In the genomic region with DNA sequence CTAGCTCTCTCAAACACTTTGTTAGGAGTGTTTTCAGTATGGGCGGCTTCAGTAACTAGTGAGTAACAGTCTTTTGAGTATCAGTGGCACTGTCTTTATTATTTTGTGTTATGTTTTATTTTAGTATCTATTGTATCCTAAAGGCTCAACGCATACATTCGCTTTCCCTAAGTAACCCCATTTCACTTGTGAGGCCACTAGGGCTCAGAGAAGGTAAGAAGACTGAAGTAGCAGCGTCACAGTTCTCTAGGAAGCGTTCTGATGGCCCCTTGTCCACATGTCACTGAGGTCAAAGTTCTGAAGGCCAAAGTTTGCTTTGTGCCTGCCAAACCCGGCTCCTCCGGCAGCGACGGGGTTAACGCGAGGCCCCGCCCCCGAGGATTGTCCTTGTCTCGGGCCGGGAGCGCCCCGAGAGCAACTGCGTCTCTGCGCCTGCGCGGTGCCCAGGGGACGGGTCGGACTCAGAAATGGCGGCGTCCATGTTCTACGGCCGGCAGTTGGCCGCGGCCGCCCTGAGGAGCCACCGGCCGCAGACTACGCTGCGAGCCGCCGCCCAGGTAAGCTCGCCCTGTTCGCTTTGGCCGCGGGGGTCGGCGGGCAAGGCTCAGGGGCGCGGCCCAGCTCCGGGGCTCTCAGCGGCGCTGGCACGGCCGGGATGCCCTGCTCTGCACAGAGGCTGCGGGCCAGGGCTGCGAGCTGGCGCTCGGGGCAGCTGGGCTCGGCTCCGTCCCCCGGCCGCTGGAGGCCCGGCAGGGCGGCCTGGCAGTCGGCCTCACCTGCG, we compare ENCODE assay signal across 8 mouse cellular contexts. TPM values are rescaled to one million over a fixed set of nuclear protein-coding genes. Genes with fewer than 3 reads are reported as not detected.
DNase-seq lines count a peak whose midpoint lies in the region; ATAC-seq and TF ChIP-seq lines count a peak whose summit lies in the region.

No protein-coding gene starts in this region.

- 0 out of 2 replicates have a peak, but pooled peaks have one; percentile 18 for TF ChIP-seq CTCF in heart, adult 2 months (IDR thresholded peaks at IDR 0.05)

- WGBS in embryonic facial prominence, embryonic 14.5 days = 6% methylated on average over 36 of the region's 61 CpGs
- WGBS in heart, adult 2 months = 3% methylated on average over 61 of the region's 61 CpGs
- 4% methylated on average over 61 of the region's 61 CpGs for WGBS in limb, embryonic 13.5 days
- WGBS in midbrain, embryonic 16.5 days = 5% methylated on average over 47 of the region's 61 CpGs

- peak overlapping the region; percentile 98 for H3K4me3 ChIP-seq in embryonic facial prominence, embryonic 14.5 days (ENCODE audit: low read depth, low read length)
- H3K4me3 ChIP-seq in heart, adult 2 months = peak overlapping the region; percentile 64
- peak overlapping the region; percentile 100 for H3K4me3 ChIP-seq in limb, embryonic 13.5 days
- H3K4me3 ChIP-seq in midbrain, embryonic 16.5 days (ENCODE audit: low read depth, low read length) = peak overlapping the region; percentile 72

- H3K4me1 ChIP-seq in embryonic facial prominence, embryonic 14.5 days (ENCODE audit: control insufficient read depth, insufficient read depth, low read length) = peaks cover 5% of the 10 kb centered on the region; the same call in 1 of the 2 replicates
- H3K4me1 ChIP-seq in heart, adult 2 months (ENCODE audit: control insufficient read depth, insufficient read depth, low read length) = peaks cover 5% of the 10 kb centered on the region
- peaks cover 13% of the 10 kb centered on the region for H3K4me1 ChIP-seq in limb, embryonic 13.5 days
- peaks cover 11% of the 10 kb centered on the region for H3K4me1 ChIP-seq in midbrain, embryonic 16.5 days (ENCODE audit: control insufficient read depth, insufficient read depth, low read length)

- H3K36me3 ChIP-seq in embryonic facial prominence, embryonic 14.5 days (ENCODE audit: control insufficient read depth, insufficient read depth, low read length) = peaks cover 9% of the 10 kb centered on the region; the same call in 1 of the 2 replicates
- peaks cover 13% of the 10 kb centered on the region for H3K36me3 ChIP-seq in heart, adult 2 months (ENCODE audit: control insufficient read depth, insufficient read depth, low read length)
- H3K36me3 ChIP-seq in limb, embryonic 13.5 days = peaks cover 14% of the 10 kb centered on the region
- H3K36me3 ChIP-seq in midbrain, embryonic 16.5 days (ENCODE audit: control insufficient read depth, insufficient read depth, low read length) = 0 out of 2 replicates have a peak, but pooled peaks cover 2% of the 10 kb centered on the region

- H3K27ac ChIP-seq in embryonic facial prominence, embryonic 14.5 days (replicated peaks; ENCODE audit: low read depth, low read length) = peak overlapping the region; percentile 65
- peak overlapping the region; percentile 88 for H3K27ac ChIP-seq in heart, adult 2 months
- H3K27ac ChIP-seq in limb, embryonic 13.5 days = peak overlapping the region; percentile 67
- H3K27ac ChIP-seq in midbrain, embryonic 16.5 days (ENCODE audit: low read length) = peak overlapping the region; percentile 80

- no peaks in the 10 kb centered on the region for H3K9me3 ChIP-seq in embryonic facial prominence, embryonic 14.5 days (ENCODE audit: control insufficient read depth, low read length)
- no peaks in the 10 kb centered on the region for H3K9me3 ChIP-seq in limb, embryonic 13.5 days
- H3K9me3 ChIP-seq in midbrain, embryonic 16.5 days (replicated peaks; ENCODE audit: control insufficient read depth, low read length, poor library complexity, severe bottlenecking) = no peaks in the 10 kb centered on the region

- no peaks in the 10 kb centered on the region for H3K27me3 ChIP-seq in embryonic facial prominence, embryonic 14.5 days (replicated peaks; ENCODE audit: control insufficient read depth, insufficient read depth, low read length)
- H3K27me3 ChIP-seq in heart, adult 2 months (ENCODE audit: control insufficient read depth, insufficient read depth, low read length) = no peaks in the 10 kb centered on the region
- no peaks in the 10 kb centered on the region for H3K27me3 ChIP-seq in limb, embryonic 13.5 days
- no peaks in the 10 kb centered on the region for H3K27me3 ChIP-seq in midbrain, embryonic 16.5 days (ENCODE audit: control insufficient read depth, insufficient read depth, low read depth, low read length)

- intact Hi-C loops in heart, adult 2 months (cut with DNase I) = loop anchor here (1.0 to 5.0 kb wide), 2 partner anchors 27 to 40 kb away; a partner anchor contains a TSS

- peak; percentile 97 for ATAC-seq in embryonic facial prominence, embryonic 14.5 days (ENCODE audit: low read depth)
- peak; percentile 96 for ATAC-seq in limb, embryonic 13.5 days (ENCODE audit: low FRiP score, low read depth)
- ATAC-seq in midbrain, embryonic 16.5 days = peak; percentile 97

- H3K4me2 ChIP-seq in embryonic facial prominence, embryonic 14.5 days (ENCODE audit: low read depth, low read length) = peak overlapping the region; percentile 77
- peak overlapping the region; percentile 84 for H3K4me2 ChIP-seq in limb, embryonic 13.5 days (replicated peaks)
- H3K4me2 ChIP-seq in midbrain, embryonic 16.5 days (ENCODE audit: low read length) = peak overlapping the region; percentile 90

- H3K79me2 ChIP-seq in heart, adult 2 months (replicated peaks; ENCODE audit: control insufficient read depth, insufficient read depth, low read length) = peaks cover 10% of the 10 kb centered on the region

- DNase-seq in 3T3-L1 (ENCODE audit: low read depth, low spot score) = peak; percentile 90
- DNase-seq in adrenal gland, postnatal 4 days (ENCODE audit: low spot score in 2 of 2) = peak; percentile 97
- DNase-seq in embryonic facial prominence, embryonic 14.5 days (ENCODE audit: low spot score) = peak; percentile 96
- DNase-seq in heart, adult 2 months = peak; percentile 95 to 98
- peak; percentile 95 to 97 for DNase-seq in kidney, adult 8-10 months
- DNase-seq in spleen, postnatal 10 days (ENCODE audit: low spot score in 2 of 2) = peak; percentile 94 to 98

- peak overlapping the region; percentile 93 for H3K9ac ChIP-seq in embryonic facial prominence, embryonic 14.5 days (ENCODE audit: low read depth, low read length)
- H3K9ac ChIP-seq in heart, adult 2 months (ENCODE audit: low read depth, low read length) = peak overlapping the region; percentile 98
- H3K9ac ChIP-seq in limb, embryonic 13.5 days = peak overlapping the region; percentile 98
- H3K9ac ChIP-seq in midbrain, embryonic 16.5 days (ENCODE audit: low read depth, low read length) = peak overlapping the region; percentile 91

- TF ChIP-seq POLR2A in heart, adult 2 months (IDR thresholded peaks at IDR 0.05; ENCODE audit: insufficient read depth, low read depth, low read length) = peak; percentile 66; the same call in 1 of the 2 replicates

- no peak for TF ChIP-seq EP300 in heart, adult 2 months (IDR thresholded peaks at IDR 0.05; ENCODE audit: insufficient read depth, low read depth, low read length)

RNA-seq across cellular contexts. Expression of a gene that starts 4.5 kb away (rescaled TPM):
- 1 to 10 TPM; 5.0 to 7.0 TPM for total RNA-seq in adrenal gland, postnatal 4 days (2021)
- polyA plus RNA-seq in embryonic facial prominence, embryonic 14.5 days (2014; fragmentation: Nextera tagmentation; extraction: Ambion mirVana) = 5.4 and 5.5 TPM in 2 replicates
- 1 to 10 TPM; 7.3 to 8.6 TPM for total RNA-seq in heart, adult 2 months (2021)
- 3.2 and 5.9 TPM in 2 replicates for polyA plus RNA-seq in heart, adult 2 months (2012; rRNA removed)
- polyA plus RNA-seq in limb, embryonic 13.5 days (2015; fragmentation: Nextera tagmentation; extraction: Ambion mirVana) = 6.2 and 6.8 TPM in 2 replicates
- 7.7 and 7.8 TPM in 2 replicates for polyA plus RNA-seq in midbrain, embryonic 16.5 days (2015; fragmentation: Nextera tagmentation; extraction: Ambion mirVana)

RNA-seq across cellular contexts. Expression of a gene that starts 27.4 kb away (rescaled TPM):
- total RNA-seq in adrenal gland, postnatal 4 days (2021) = 100 to 1,000 TPM; 205 to 240 TPM
- 121 and 127 TPM in 2 replicates for polyA plus RNA-seq in embryonic facial prominence, embryonic 14.5 days (2014; fragmentation: Nextera tagmentation; extraction: Ambion mirVana)
- total RNA-seq in heart, adult 2 months (2021) = 100 to 1,000 TPM; 693 to 811 TPM
- 125 and 246 TPM in 2 replicates for polyA plus RNA-seq in heart, adult 2 months (2012; rRNA removed)
- 103 and 106 TPM in 2 replicates for polyA plus RNA-seq in limb, embryonic 13.5 days (2015; fragmentation: Nextera tagmentation; extraction: Ambion mirVana)
- 119 and 128 TPM in 2 replicates for polyA plus RNA-seq in midbrain, embryonic 16.5 days (2015; fragmentation: Nextera tagmentation; extraction: Ambion mirVana)

RNA-seq across cellular contexts. Expression of a gene that starts 42.7 kb away (rescaled TPM):
- total RNA-seq in adrenal gland, postnatal 4 days (2021) = 10 to 100 TPM; 36.2 to 38.5 TPM
- 72.9 and 73.5 TPM in 2 replicates for polyA plus RNA-seq in embryonic facial prominence, embryonic 14.5 days (2014; fragmentation: Nextera tagmentation; extraction: Ambion mirVana)
- total RNA-seq in heart, adult 2 months (2021) = 10 to 100 TPM; 19.5 to 23.5 TPM
- polyA plus RNA-seq in heart, adult 2 months (2012; rRNA removed) = 12.5 and 18.2 TPM in 2 replicates
- 105 and 113 TPM in 2 replicates for polyA plus RNA-seq in limb, embryonic 13.5 days (2015; fragmentation: Nextera tagmentation; extraction: Ambion mirVana)
- polyA plus RNA-seq in midbrain, embryonic 16.5 days (2015; fragmentation: Nextera tagmentation; extraction: Ambion mirVana) = 84.7 and 87.8 TPM in 2 replicates

Comparison
In these comparisons a context has a peak if more than half of its experiments do, and no peak if none do; other contexts are left out.
1. Peak in every context shown above with its lines: DNase-seq, ATAC-seq, H3K4me3 ChIP-seq and H3K27ac ChIP-seq.